ENCODE assay signal across 10 mouse cellular contexts in the genomic region with DNA sequence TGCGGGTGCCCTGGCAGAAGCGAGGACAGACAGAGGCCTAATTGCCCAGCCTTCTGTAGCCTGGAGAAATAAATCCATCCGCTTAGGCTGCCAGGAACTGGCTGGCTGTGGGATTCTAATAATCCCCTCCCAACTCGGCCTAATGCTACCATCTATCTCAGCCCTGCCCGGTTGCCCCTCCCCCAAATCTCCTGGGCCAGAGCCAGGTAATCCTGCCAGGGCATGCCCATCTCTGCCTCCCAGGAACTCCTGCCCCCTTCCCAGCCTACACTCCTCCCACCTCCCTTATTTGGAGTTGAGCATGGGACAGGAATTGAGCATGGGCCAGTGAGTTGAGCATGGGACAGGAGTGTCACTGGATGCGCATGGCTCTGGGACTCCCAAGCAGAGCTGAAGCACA. TPM values are rescaled to one million over a fixed set of nuclear protein-coding genes. Genes with fewer than 3 reads are reported as not detected.
DNase-seq lines count a peak whose midpoint lies in the region; ATAC-seq and TF ChIP-seq lines count a peak whose summit lies in the region.
"Had no signal": no experiment of that assay in that cellular context is flagged by ENCODE, and none has a peak within 500 bp of the region (broad histone marks: within the 10 kb centered on the region; RNA-seq: fewer than 3 reads in every experiment).

No protein-coding gene starts in this region.

- no peaks in the 10 kb centered on the region for H3K79me2 ChIP-seq in heart, adult 2 months (replicated peaks; ENCODE audit: control insufficient read depth, insufficient read depth, low read length)

- TF ChIP-seq POLR2A in olfactory bulb, adult 2 months (IDR thresholded peaks at IDR 0.05; ENCODE audit: insufficient read depth, low read depth, low read length) = no peak
- TF ChIP-seq POLR2A in heart, adult 2 months (IDR thresholded peaks at IDR 0.05; ENCODE audit: insufficient read depth, low read depth, low read length) = no peak

- H3K27me3 ChIP-seq in lung, embryonic 14.5 days (ENCODE audit: insufficient read depth, low read length) = no peaks in the 10 kb centered on the region
- H3K27me3 ChIP-seq in Patski = no peaks in the 10 kb centered on the region
- H3K27me3 ChIP-seq in forebrain, embryonic 13.5 days = no peaks in the 10 kb centered on the region
- no peaks in the 10 kb centered on the region for H3K27me3 ChIP-seq in heart, adult 2 months (ENCODE audit: control insufficient read depth, insufficient read depth, low read length)

- peak; percentile 37 for DNase-seq in lung, embryonic 14.5 days
- DNase-seq in lung, postnatal 14 days = no peak
- no peak for DNase-seq in Patski (ENCODE audit: low read depth, low spot score)
- no peak for DNase-seq in heart, adult 2 months
- DNase-seq in layer of hippocampus, adult 18-20 months (ENCODE audit: low spot score in 2 of 2) = no peak
- DNase-seq: kidney, adult 9 months had no signal

- in situ Hi-C loops in Patski (cut with MboI; ENCODE audit: low pct_unique_long_range_greater_than_20kb) = no loop called here

- H3K4me2 ChIP-seq in lung, embryonic 14.5 days = no peak overlapping the region
- no peak overlapping the region for H3K4me2 ChIP-seq in forebrain, embryonic 13.5 days
- H3K4me2 ChIP-seq: heart, embryonic 11.5 days had no signal

- no peaks in the 10 kb centered on the region for H3K4me1 ChIP-seq in lung, embryonic 14.5 days (ENCODE audit: insufficient read depth)
- H3K4me1 ChIP-seq in forebrain, embryonic 13.5 days = peaks cover 67% of the 10 kb centered on the region
- peaks cover 92% of the 10 kb centered on the region for H3K4me1 ChIP-seq in olfactory bulb, adult 2 months (ENCODE audit: control insufficient read depth, insufficient read depth, low read length)
- H3K4me1 ChIP-seq in heart, adult 2 months (ENCODE audit: control insufficient read depth, insufficient read depth, low read length) = peaks cover 5% of the 10 kb centered on the region

- no peak for TF ChIP-seq EP300 in heart, adult 2 months (IDR thresholded peaks at IDR 0.05; ENCODE audit: insufficient read depth, low read depth, low read length)

- CTCF ChIA-PET in Patski (lab: Charles Lee) = interaction anchor here (1.2 kb wide), 1 partner anchor 10 kb away, joined by 3 read pairs; no protein-coding TSS in a partner anchor

- H3K9ac ChIP-seq in lung, embryonic 14.5 days = no peak overlapping the region
- 0 out of 2 replicates have a peak overlapping the region, but pooled peaks have one; percentile 9 for H3K9ac ChIP-seq in forebrain, embryonic 13.5 days
- H3K9ac ChIP-seq in heart, adult 2 months (ENCODE audit: low read depth, low read length) = no peak overlapping the region

- no peak for TF ChIP-seq CTCF in lung, embryonic 14.5 days (IDR thresholded peaks at IDR 0.05; ENCODE audit: low read depth)
- no peak for TF ChIP-seq CTCF in Patski (IDR thresholded peaks at IDR 0.05)
- no peak for TF ChIP-seq CTCF in olfactory bulb, adult 2 months (IDR thresholded peaks at IDR 0.05; ENCODE audit: insufficient read depth, low read depth, low read length)
- no peak for TF ChIP-seq CTCF in heart, adult 2 months (IDR thresholded peaks at IDR 0.05)

- H3K4me3 ChIP-seq in lung, embryonic 14.5 days (ENCODE audit: low read depth, low read length) = no peak overlapping the region
- no peak overlapping the region for H3K4me3 ChIP-seq in forebrain, embryonic 13.5 days
- H3K4me3 ChIP-seq in olfactory bulb, adult 2 months (ENCODE audit: insufficient read depth, low read depth, low read length) = no peak overlapping the region
- H3K4me3 ChIP-seq in heart, adult 2 months = no peak overlapping the region

- 56% methylated on average over 6 of the region's 6 CpGs for WGBS in lung, embryonic 14.5 days
- WGBS in forebrain, embryonic 13.5 days = 22% methylated on average over 6 of the region's 6 CpGs
- 39% methylated on average over 6 of the region's 6 CpGs for WGBS in olfactory bulb, adult 2 months
- WGBS in heart, adult 2 months = 68% methylated on average over 6 of the region's 6 CpGs

- H3K27ac ChIP-seq in lung, embryonic 14.5 days (ENCODE audit: low read depth) = no peak overlapping the region
- H3K27ac ChIP-seq in forebrain, embryonic 13.5 days = peak overlapping the region; percentile 26; the same call in 1 of the 2 replicates
- H3K27ac ChIP-seq in olfactory bulb, adult 2 months (ENCODE audit: insufficient read depth, low read depth, low read length) = peak overlapping the region; percentile 59
- no peak overlapping the region for H3K27ac ChIP-seq in heart, adult 2 months

- H3K9me3 ChIP-seq in lung, embryonic 14.5 days (ENCODE audit: low read depth, low read length) = no peaks in the 10 kb centered on the region
- no peaks in the 10 kb centered on the region for H3K9me3 ChIP-seq in forebrain, embryonic 13.5 days (replicated peaks)

- POLR2A ChIA-PET in Patski (lab: Charles Lee) = no interaction called here

- H3K36me3 ChIP-seq in lung, embryonic 14.5 days (ENCODE audit: insufficient read depth) = no peaks in the 10 kb centered on the region
- H3K36me3 ChIP-seq in forebrain, embryonic 13.5 days (ENCODE audit: poor library complexity, severe bottlenecking) = no peaks in the 10 kb centered on the region
- H3K36me3 ChIP-seq in heart, adult 2 months (ENCODE audit: control insufficient read depth, insufficient read depth, low read length) = no peaks in the 10 kb centered on the region

- intact Hi-C loops in heart, adult 2 months (cut with DNase I) = no loop called here

- no peak for ATAC-seq in lung, embryonic 14.5 days (ENCODE audit: insufficient read depth)
- peak; percentile 3 for ATAC-seq in Patski
- ATAC-seq in forebrain, embryonic 13.5 days = peak; percentile 16; the same call in 1 of the 2 replicates

RNA-seq across cellular contexts. Expression of gene Klhl35, which starts 36.0 kb away (rescaled TPM):
- 0.95 and 1.2 TPM in 2 replicates for polyA plus RNA-seq in lung, embryonic 14.5 days (2014; fragmentation: Nextera tagmentation; extraction: Ambion mirVana)
- polyA plus RNA-seq in Patski (2021) = 0.09 TPM
- 2.3 and 2.5 TPM in 2 replicates for polyA plus RNA-seq in forebrain, embryonic 13.5 days (2015; fragmentation: Nextera tagmentation; extraction: Ambion mirVana)
- polyA plus RNA-seq in olfactory bulb, adult 2 months (2012; ENCODE audit: insufficient read depth, insufficient read length, low replicate concordance, missing spikeins) = not detected in 2 replicates
- total RNA-seq in heart, adult 2 months (2021) = under 1 TPM in 1 of 2 experiments, not detected in 1; 0.13 TPM
- polyA plus RNA-seq in heart, adult 2 months (2012; rRNA removed) = 0.12 and 0.43 TPM in 2 replicates
- total RNA-seq in layer of hippocampus, adult 18-20 months (2021) = 1 to 10 TPM; 2.2 to 2.3 TPM
- polyA plus RNA-seq: liver, embryonic 16.5 days had no signal

RNA-seq across cellular contexts. Expression of gene Gdpd5, which starts 48.6 kb away (rescaled TPM):
- polyA plus RNA-seq in lung, embryonic 14.5 days (2014; fragmentation: Nextera tagmentation; extraction: Ambion mirVana) = 20.2 and 21.8 TPM in 2 replicates
- 13.9 TPM for polyA plus RNA-seq in Patski (2021)
- polyA plus RNA-seq in forebrain, embryonic 13.5 days (2015; fragmentation: Nextera tagmentation; extraction: Ambion mirVana) = 28.1 and 32.8 TPM in 2 replicates
- not detected in 2 replicates for polyA plus RNA-seq in olfactory bulb, adult 2 months (2012; ENCODE audit: insufficient read depth, insufficient read length, low replicate concordance, missing spikeins)
- 10 to 100 TPM; 21.5 to 26.3 TPM for total RNA-seq in heart, adult 2 months (2021)
- polyA plus RNA-seq in heart, adult 2 months (2012; rRNA removed) = 30.7 and 32.2 TPM in 2 replicates
- 10 to 100 TPM; 18.8 to 24.5 TPM for total RNA-seq in layer of hippocampus, adult 18-20 months (2021)

RNA-seq across cellular contexts. Expression of gene Rps3, which starts 53.8 kb away (rescaled TPM):
- polyA plus RNA-seq in lung, embryonic 14.5 days (2014; fragmentation: Nextera tagmentation; extraction: Ambion mirVana) = 922 and 969 TPM in 2 replicates
- polyA plus RNA-seq in Patski (2021) = 1,216 TPM
- 638 and 696 TPM in 2 replicates for polyA plus RNA-seq in forebrain, embryonic 13.5 days (2015; fragmentation: Nextera tagmentation; extraction: Ambion mirVana)
- polyA plus RNA-seq in olfactory bulb, adult 2 months (2012; ENCODE audit: insufficient read depth, insufficient read length, low replicate concordance, missing spikeins) = 980 TPM in 1 of 2 replicates, not detected in the other
- 100 to 1,000 TPM; 316 to 361 TPM for total RNA-seq in heart, adult 2 months (2021)
- polyA plus RNA-seq in heart, adult 2 months (2012; rRNA removed) = 196 and 320 TPM in 2 replicates
- total RNA-seq in layer of hippocampus, adult 18-20 months (2021) = 100 to 1,000 TPM; 288 to 291 TPM

Comparison
In these comparisons a context has a peak if more than half of its experiments do, and no peak if none do; other contexts are left out.
1. H3K27ac ChIP-seq: peak in forebrain, embryonic 13.5 days (single experiment) and olfactory bulb, adult 2 months (single experiment); none in lung, embryonic 14.5 days (single experiment) and heart, adult 2 months (single experiment).